Mouse (Mus musculus) E14TG2a.4 (cell line): ENCODE data around the gene Rxfp3.

Source experiments
- CTCF ChIP-seq: conservative IDR thresholded peaks from 2 replicates; pipeline ENCODE4 v1.5.1; 2014; ENCODE audit warnings: low read length
- POU5F1 ChIP-seq: IDR thresholded peaks from 2 replicates; pipeline ENCODE4 v1.6.1; 2014; ENCODE audit warnings: low read length, borderline replicate concordance

DNA sequence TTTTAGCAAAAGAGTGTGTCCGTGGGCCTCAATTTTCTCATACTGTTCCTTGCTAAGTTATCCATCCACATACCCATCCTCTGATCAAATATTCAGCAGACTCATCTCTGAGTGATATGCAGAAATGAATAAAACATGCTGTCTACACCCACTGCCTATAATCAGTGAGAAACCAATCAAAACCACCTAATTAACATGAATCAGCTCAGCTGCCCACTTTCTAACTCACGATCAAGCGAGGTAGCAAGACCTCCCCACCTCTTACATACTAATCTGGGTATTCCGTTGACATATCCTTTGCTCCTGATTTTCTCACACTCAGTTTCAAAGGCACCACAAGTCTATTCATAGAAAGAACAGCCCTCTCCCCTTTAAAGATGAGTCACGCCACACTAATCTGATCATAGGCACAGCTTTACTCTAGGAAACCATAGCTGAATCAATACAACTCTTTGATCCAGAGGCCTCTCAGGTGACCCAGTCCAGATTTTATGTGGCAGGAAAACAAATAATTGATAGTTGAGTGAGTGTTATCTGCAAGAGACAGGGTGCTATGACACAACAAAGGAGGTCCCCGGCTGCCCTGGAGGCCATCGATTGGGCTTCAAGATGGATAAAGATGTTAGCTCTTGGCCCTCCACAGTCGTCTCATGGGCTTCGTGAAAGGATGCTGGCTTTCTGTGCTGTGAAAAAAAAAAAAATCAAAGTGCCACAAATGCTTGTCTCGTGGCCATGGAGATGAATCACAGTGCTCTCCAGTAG, 16.1 kb upstream of the Rxfp3 start:
- TF ChIP-seq CTCF (no peak), POU5F1 (no peak)
